Mouse (Mus musculus) hindbrain, embryonic 14.5 days (tissue): ENCODE measurements at regions not wholly inside any gene's neighbourhood (a gene's known extent, or its start where the extent isn't known, plus 50 kb on each side); places are given as distances from the start of the nearest gene placed in this dataset.

Source experiments
- ATAC-seq: fragments of 200-750 bp; cut with Nextera tagmentation; 2 replicates; pipeline ENCODE4 v1.8.0; 2017; ENCODE audit warnings: moderate number of reproducible peaks, mild to moderate bottlenecking, moderate TSS enrichment, moderate library complexity; ENCODE audit not compliant: low FRiP score
- DNase-seq: peaks from one replicate; pipeline ENCODE4 v3.0.0-alpha.2; 2015; ENCODE audit warnings: low spot score
- H3K27ac ChIP-seq: fragments of 300-500 bp; sonication (generic); 2 replicates; pipeline ENCODE4 v1.5.1; 2014; ENCODE audit warnings: mild to moderate bottlenecking, moderate library complexity
- H3K27me3 ChIP-seq: fragments of 300-500 bp; sonication (generic); 2 replicates; pipeline ENCODE4 v1.6.1; 2014; ENCODE audit warnings: mild to moderate bottlenecking, low read length, mixed read lengths; ENCODE audit not compliant: control insufficient read depth, insufficient read depth
- H3K36me3 ChIP-seq: fragments of 300-500 bp; sonication (generic); replicated peaks from 2 replicates; pipeline ENCODE4 v1.6.1; 2014; ENCODE audit not compliant: control insufficient read depth, insufficient read depth
- H3K4me1 ChIP-seq: fragments of 300-500 bp; sonication (generic); replicated peaks from 2 replicates; pipeline ENCODE4 v1.6.1; 2014; ENCODE audit warnings: antibody characterized with exemption, low read length, mixed read lengths; ENCODE audit not compliant: control insufficient read depth, insufficient read depth
- H3K4me2 ChIP-seq: fragments of 300-500 bp; sonication (generic); replicated peaks from 2 replicates; pipeline ENCODE4 v1.6.1; 2014; ENCODE audit warnings: mild to moderate bottlenecking, moderate library complexity
- H3K4me3 ChIP-seq: fragments of 300-500 bp; sonication (generic); replicated peaks from 2 replicates; pipeline ENCODE4 v1.5.1; 2014; ENCODE audit warnings: mild to moderate bottlenecking, low read length
- H3K9ac ChIP-seq: fragments of 300-500 bp; sonication (generic); 2 replicates; pipeline ENCODE4 v1.6.1; 2014
- H3K9me3 ChIP-seq: fragments of 300-500 bp; sonication (generic); 2 replicates; pipeline ENCODE4 v1.6.1; 2016; ENCODE audit warnings: low read length; ENCODE audit not compliant: control insufficient read depth
- WGBS: fragments of 180-500 bp; shearing (Covaris S2); extraction: QIAGEN DNeasy Blood & Tissue Kit; methylation state at CpG from one replicate; pipeline ENCODE4 v1.1.7; 2014; 5-methylcytosine and 5-hydroxymethylcytosine counted together

DNA sequence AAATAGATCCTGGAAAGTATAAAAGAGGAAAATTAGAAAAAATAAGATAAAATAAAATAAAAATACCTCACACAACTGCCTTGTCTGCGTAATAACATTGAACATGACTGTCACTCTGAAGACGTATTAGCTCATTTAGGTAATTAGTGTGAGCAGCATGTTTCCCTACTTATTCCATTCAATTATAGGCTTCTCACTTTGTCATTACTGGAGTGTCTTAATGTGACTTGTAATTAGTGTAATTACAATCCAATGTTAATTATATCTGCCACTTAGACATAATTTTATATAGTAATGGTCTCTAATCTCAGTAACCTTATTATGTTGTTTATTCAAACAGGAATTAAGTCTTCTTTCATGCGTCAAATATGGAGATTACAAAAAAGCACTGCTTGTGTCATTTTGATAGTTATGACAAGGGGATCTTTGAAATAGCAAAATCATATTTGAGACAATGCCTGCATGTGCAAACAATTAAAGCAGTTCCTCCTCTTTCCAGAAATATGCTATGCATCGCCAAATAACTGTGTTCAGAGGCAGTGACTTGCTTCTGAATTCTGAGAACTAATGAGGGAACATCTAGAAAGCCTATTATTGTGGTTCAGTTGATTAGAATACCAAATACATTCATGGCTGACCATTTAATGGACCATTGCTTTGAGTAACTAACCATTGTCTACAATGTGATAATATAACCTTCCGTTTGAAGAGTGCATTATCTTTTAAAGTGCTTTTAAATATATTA, 979.7 kb upstream of the Acvr2a start:
- no peaks in the 10 kb centered on the region for H3K36me3 ChIP-seq
- 63% methylated on average over 5 of the region's 5 CpGs for WGBS
- H3K4me1 ChIP-seq, result no peaks in the 10 kb centered on the region; the same call in 1 of the 2 replicates
- no peak overlapping the region for H3K9ac ChIP-seq
- ATAC-seq (peak; percentile 85), DNase-seq (peak; percentile 54)
- peak overlapping the region; percentile 41; the same call in 1 of the 2 replicates for H3K27ac ChIP-seq
- H3K9me3 ChIP-seq, result no peaks in the 10 kb centered on the region
- no peaks in the 10 kb centered on the region for H3K27me3 ChIP-seq
- H3K4me3 ChIP-seq, result no peak overlapping the region
- H3K4me2 ChIP-seq, result no peak overlapping the region

- no peaks in the 10 kb centered on the region for H3K9me3 ChIP-seq
- no peaks in the 10 kb centered on the region for H3K27me3 ChIP-seq
- WGBS, result 76% methylated on average over 3 of the region's 3 CpGs
- ATAC-seq, result no peak; the same call in 1 of the 2 replicates
- H3K4me2 ChIP-seq, result no peak overlapping the region
- no peak overlapping the region for H3K27ac ChIP-seq
- no peak for DNase-seq
- H3K4me1 ChIP-seq, result no peaks in the 10 kb centered on the region
- H3K36me3 ChIP-seq, result no peaks in the 10 kb centered on the region
- H3K4me3 ChIP-seq, result no peak overlapping the region
- H3K9ac ChIP-seq, result no peak overlapping the region
Measured at GRCm38 (mm10) chr2:47857229-47857628, 956.7 kb upstream of the Acvr2a start.

DNA sequence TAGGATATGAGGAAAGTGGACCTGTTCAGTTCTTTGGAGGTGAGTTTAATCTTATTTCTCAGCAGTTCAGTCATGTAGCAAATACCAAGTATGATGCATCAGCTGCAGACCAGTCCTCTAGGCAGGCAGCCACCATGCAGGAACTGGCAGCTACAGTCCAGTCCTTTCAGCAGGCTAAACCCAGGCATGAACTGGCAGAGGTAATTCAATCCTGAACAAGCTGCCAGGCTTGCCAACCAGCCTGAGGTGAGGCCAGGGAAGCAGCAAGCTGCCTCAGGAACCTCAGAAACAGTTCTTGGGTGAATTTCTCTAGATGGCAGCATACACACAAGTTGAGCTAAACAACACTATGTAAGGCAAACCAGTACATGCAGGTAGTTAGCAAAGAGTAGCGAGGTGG, 951.5 kb upstream of the Acvr2a start:
- WGBS, result 89% methylated on average over 1 of the region's 1 CpGs
- H3K27me3 ChIP-seq, result no peaks in the 10 kb centered on the region

DNA sequence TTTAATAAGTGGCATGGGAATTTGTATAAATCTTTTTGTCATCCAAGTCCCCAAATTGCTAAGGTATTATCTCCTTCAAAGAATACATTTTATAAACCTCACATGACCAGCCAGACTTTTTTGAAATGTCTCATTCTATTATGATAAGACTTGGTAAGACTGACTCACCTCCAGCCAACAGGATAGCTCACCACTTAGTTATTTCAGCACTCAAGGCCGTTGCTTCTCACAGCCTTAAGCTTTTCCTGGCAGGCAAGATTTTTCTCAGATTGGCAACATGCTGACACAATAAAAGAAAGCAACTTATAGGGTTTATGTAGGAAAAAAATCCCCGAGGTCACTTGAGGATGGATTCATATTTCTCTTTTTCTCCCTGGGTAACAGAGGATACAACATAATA, 935.9 kb upstream of the Acvr2a start:
- ATAC-seq, result no peak
- no peaks in the 10 kb centered on the region for H3K4me1 ChIP-seq
- 74% methylated on average over 2 of the region's 2 CpGs for WGBS

More for the DNA sequence above, 951.5 kb upstream of the Acvr2a start:
- DNase-seq (no peak), ATAC-seq (no peak)
- Histone ChIP-seq H3K4me3 (no peak overlapping the region), H3K9me3 (no peaks in the 10 kb centered on the region), H3K27ac (no peak overlapping the region), H3K9ac (no peak overlapping the region), H3K4me1 (no peaks in the 10 kb centered on the region), H3K4me2 (no peak overlapping the region), H3K36me3 (no peaks in the 10 kb centered on the region)

DNA sequence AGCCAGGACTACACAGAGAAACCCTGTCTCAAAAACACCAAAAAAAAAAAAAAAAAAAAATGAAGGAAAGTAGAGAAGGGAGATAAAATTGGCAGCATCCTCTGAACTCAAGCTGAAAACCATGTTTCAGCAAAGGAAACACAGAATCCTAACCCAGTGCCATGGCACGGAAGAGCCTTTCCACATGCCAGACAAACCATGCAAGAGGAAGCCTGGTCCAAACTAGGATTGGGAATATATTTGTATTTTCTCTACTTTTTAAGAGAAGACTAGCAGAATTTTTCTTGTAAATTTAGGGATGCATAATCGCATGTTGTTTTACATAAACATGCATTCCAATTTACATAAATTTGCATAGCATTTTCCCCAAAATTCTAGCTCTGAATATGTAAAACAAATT, 934.8 kb upstream of the Acvr2a start:
- Histone ChIP-seq H3K4me2 (no peak overlapping the region), H3K4me1 (no peaks in the 10 kb centered on the region), H3K9me3 (peaks cover 5% of the 10 kb centered on the region; the same call in 1 of the 2 replicates), H3K27ac (no peak overlapping the region), H3K27me3 (no peaks in the 10 kb centered on the region), H3K9ac (no peak overlapping the region), H3K36me3 (no peaks in the 10 kb centered on the region), H3K4me3 (no peak overlapping the region)
- DNase-seq (no peak), ATAC-seq (no peak)
- WGBS, result 88% methylated on average over 2 of the region's 2 CpGs

More for the DNA sequence above, 935.9 kb upstream of the Acvr2a start:
- Histone ChIP-seq H3K9ac (no peak overlapping the region), H3K27ac (no peak overlapping the region), H3K36me3 (no peaks in the 10 kb centered on the region), H3K27me3 (no peaks in the 10 kb centered on the region), H3K4me2 (no peak overlapping the region), H3K4me3 (no peak overlapping the region), H3K9me3 (peaks cover 5% of the 10 kb centered on the region; the same call in 1 of the 2 replicates)
- no peak for DNase-seq

- Histone ChIP-seq H3K27ac (no peak overlapping the region), H3K4me1 (no peaks in the 10 kb centered on the region), H3K9ac (no peak overlapping the region), H3K4me3 (no peak overlapping the region), H3K9me3 (peaks cover 5% of the 10 kb centered on the region; the same call in 1 of the 2 replicates), H3K27me3 (no peaks in the 10 kb centered on the region), H3K36me3 (no peaks in the 10 kb centered on the region), H3K4me2 (no peak overlapping the region)
- 82% methylated on average over 1 of the region's 1 CpGs for WGBS
- DNase-seq, result no peak
- ATAC-seq, result no peak
Measured at GRCm38 (mm10) chr2:47879796-47880195, 934.1 kb upstream of the Acvr2a start.

- no peaks in the 10 kb centered on the region for H3K36me3 ChIP-seq
- no peaks in the 10 kb centered on the region for H3K27me3 ChIP-seq
- no peaks in the 10 kb centered on the region for H3K9me3 ChIP-seq
- H3K4me2 ChIP-seq, result no peak overlapping the region
- 25% methylated on average over 1 of the region's 1 CpGs for WGBS
- H3K4me1 ChIP-seq, result no peaks in the 10 kb centered on the region
- ATAC-seq (no peak), DNase-seq (no peak)
- H3K27ac ChIP-seq, result no peak overlapping the region
- no peak overlapping the region for H3K4me3 ChIP-seq
- no peak overlapping the region for H3K9ac ChIP-seq
Measured at GRCm38 (mm10) chr2:47888166-47888565, 925.7 kb upstream of the Acvr2a start.

- DNase-seq (no peak), ATAC-seq (no peak)
- Histone ChIP-seq H3K4me1 (no peaks in the 10 kb centered on the region), H3K4me3 (no peak overlapping the region), H3K9ac (no peak overlapping the region), H3K27me3 (no peaks in the 10 kb centered on the region), H3K4me2 (no peak overlapping the region), H3K36me3 (no peaks in the 10 kb centered on the region), H3K9me3 (no peaks in the 10 kb centered on the region), H3K27ac (no peak overlapping the region)
- 15% methylated on average over 1 of the region's 1 CpGs for WGBS
Measured at GRCm38 (mm10) chr2:47891366-47891765, 922.5 kb upstream of the Acvr2a start.

DNA sequence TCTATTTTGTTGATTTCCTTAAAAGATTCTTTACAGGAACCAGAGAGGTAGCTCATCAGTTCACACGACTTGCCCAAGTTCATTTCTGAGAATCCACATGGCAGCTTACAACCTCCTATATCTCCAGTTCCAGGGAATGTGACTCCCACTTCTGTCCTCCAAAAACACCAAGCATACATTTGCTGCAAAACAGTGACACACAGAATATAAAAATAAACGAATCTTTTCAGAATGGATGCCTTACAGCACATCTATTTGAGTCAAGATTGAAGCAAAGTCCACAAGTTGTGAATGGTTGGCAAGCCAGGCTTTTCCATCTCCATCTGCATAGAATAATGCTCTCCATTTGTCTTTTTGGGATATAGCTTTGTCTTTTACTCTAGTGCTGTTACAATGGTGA, 921.0 kb upstream of the Acvr2a start:
- Histone ChIP-seq H3K27me3 (no peaks in the 10 kb centered on the region), H3K36me3 (no peaks in the 10 kb centered on the region), H3K4me2 (no peak overlapping the region), H3K4me3 (no peak overlapping the region), H3K9ac (no peak overlapping the region), H3K4me1 (no peaks in the 10 kb centered on the region), H3K9me3 (no peaks in the 10 kb centered on the region), H3K27ac (no peak overlapping the region)
- 86% methylated on average over 2 of the region's 2 CpGs for WGBS
- no peak for DNase-seq
- no peak for ATAC-seq

- DNase-seq, result no peak
- no peak overlapping the region for H3K9ac ChIP-seq
Measured at GRCm38 (mm10) chr2:47894806-47895205, 919.1 kb upstream of the Acvr2a start.

More at GRCm38 (mm10) chr2:47894806-47895205, 919.1 kb upstream of the Acvr2a start:
- Histone ChIP-seq H3K27me3 (no peaks in the 10 kb centered on the region), H3K4me2 (no peak overlapping the region), H3K4me1 (no peaks in the 10 kb centered on the region), H3K4me3 (no peak overlapping the region), H3K36me3 (no peaks in the 10 kb centered on the region), H3K27ac (no peak overlapping the region), H3K9me3 (no peaks in the 10 kb centered on the region)
- ATAC-seq, result no peak
